Mouse (Mus musculus) urinary bladder, postnatal 25 days (tissue): Measurements from ENCODE around the gene Cutal.
"Not testable (repeated sequence)": the region's sequence is repeated elsewhere in the genome, so short reads cannot be mapped to it uniquely, and the experiment has no call there.

Experiments used
- DNase-seq: peaks from one replicate; pipeline ENCODE4 v3.0.0; 2022; ENCODE audit warnings: low spot score

Cutal gene

GRCm38 (mm10) chr2:34874271-34874670 lies at the start of gene Cutal:
Gene Cutal (plus strand): TSS chr2:34874396.
- DNase-seq: peak; percentile 25

DNA sequence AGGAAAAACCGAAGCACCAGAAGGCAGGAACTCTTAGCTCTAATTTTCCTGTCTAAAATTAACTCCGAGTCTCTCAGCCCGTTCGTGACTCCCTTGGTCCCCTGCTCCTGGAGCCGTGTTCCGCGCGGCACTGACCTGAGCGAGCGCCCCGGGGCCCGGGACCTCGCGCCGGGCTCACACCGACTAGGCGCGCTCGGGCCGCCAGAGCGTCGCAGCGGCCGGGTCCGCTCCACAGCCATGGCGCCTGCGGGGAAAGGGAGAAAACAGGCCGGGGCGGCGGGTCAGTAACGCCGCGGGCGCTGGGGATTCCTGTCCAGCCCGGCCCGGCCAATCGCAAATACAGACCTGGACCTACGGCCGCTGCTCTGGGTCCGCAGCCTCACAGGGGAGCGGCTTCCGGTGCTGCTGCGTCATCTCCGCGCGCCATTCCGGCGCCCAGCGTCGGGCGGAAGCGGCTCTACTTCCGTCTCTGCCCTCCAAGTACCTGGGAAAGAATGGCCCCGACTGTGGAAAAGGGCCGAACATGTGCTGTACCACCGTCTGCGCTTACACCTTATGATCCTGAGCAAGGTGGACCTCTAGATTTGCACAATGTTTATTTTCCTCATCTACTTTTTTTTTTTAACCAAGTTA lies 48.3 kb upstream of the Cutal start, which contains the start of gene Fbxw2:
TSS of gene Fbxw2 (minus strand) at position 485 of the 633 bp plus-strand sequence.
- peak; percentile 90 for DNase-seq

GRCm38 (mm10) chr2:34826460-34827231 lies 47.5 kb upstream of the Cutal start:
- peak; percentile 11 for DNase-seq

- DNase-seq: no peak
Observed at GRCm38 (mm10) chr2:34827591-34827990, 46.6 kb upstream of the Cutal start.

GRCm38 (mm10) chr2:34828026-34828425 lies 46.2 kb upstream of the Cutal start:
- DNase-seq: no peak

- not testable (repeated sequence) for DNase-seq
Observed at GRCm38 (mm10) chr2:34830066-34830465, 44.1 kb upstream of the Cutal start.

DNA sequence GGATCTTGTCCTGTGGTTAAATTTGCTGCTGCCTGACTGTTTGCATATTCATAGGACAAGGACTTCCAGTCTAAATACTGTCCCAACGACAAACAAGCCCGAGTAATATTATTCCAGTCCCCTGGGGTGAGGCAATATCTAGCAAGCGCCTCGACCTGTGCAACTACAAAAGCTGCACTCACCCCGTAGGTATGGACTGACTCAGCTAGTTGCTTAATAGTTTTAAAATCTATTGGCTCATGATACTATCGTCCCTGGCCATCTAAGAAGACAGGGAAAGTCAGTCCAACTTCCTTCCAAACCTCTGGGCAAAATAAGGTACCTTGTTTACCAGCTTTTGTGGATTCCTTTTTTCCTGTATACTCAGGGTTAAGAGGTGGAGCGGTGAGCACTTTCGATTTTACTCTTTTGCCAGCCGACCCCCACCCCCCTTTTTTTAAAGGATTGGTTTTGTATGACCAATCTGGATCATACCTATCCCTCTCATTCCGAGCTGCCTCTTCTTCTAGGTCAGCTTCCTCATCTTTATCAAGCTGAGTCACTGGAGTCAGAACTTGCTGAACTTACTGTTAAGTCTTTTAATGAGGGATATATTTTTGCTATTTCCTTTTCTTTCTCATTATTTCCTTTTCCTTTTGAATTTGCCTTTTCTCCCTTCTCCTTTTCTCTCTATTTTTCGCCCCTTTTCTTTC lies 41.3 kb upstream of the Cutal start, which contains the start of gene Gm34653:
TSS of gene Gm34653 (plus strand) at position 242 of the 692 bp plus-strand sequence.
- not testable (repeated sequence) for DNase-seq

GRCm38 (mm10) chr2:34833624-34834023 lies 40.6 kb upstream of the Cutal start:
- no peak for DNase-seq

DNA sequence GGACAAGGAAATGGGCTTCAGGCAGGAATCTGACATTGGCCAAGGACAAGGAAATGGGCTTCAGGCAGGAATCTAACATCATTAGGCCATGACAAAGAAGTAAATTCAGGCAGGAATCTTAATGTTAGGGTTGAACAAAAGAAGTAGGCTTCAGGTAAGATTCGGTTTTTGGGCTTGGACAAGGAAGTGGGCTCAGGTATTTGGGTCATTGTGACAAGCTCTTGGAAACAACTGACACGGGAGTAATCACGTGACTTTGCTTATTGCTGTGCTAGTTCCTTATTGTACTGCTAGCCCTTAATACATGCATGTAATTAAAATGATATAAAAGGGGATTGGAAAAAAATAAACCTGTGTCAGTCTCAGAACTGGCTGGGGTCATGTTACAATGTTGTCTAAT lies 38.5 kb upstream of the Cutal start:
- DNase-seq: no peak

- not testable (repeated sequence) for DNase-seq
Observed at GRCm38 (mm10) chr2:34840143-34840542, 34.1 kb upstream of the Cutal start.

DNA sequence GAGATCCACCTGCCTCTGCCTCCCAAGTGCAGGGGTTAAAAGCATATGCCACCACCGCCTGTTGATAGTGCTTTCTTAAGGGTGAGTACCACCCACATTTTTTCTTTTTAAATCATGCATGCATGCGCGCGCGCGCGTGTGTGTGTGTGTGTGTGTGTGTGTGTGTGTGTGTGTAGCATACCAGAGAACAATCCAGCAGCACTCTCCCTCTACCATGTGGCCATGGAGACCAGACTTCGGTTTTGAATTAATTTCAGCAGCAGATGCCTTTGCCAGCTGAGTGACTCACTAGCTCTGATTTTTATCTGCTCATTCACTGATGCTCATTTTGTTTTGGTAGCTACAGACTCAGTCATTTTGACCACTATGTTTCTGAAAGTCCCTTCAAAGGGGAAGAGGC lies 32.5 kb upstream of the Cutal start:
- no peak for DNase-seq

- DNase-seq: no peak
Observed at GRCm38 (mm10) chr2:34843211-34843939, 30.8 kb upstream of the Cutal start.

DNA sequence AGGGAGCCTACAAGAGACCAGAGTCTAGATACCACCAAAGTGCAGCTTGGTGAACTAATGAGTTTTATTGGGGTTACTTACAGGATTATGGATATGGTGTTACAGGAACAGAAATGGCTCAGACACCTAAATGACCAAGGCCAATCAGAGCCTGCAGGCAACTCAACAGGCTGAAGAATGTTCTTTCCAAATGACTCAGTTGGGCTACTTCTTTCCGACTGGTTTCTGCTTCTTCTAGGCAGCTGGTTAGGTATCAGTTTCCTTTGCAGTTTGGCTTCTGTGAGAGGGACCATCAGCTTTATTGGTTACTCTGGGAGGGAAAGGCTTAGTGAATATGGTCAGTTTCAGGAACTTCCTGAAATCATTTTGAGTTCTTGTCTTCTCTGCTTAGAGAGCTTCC lies 26.5 kb upstream of the Cutal start:
- DNase-seq: no peak

- DNase-seq: no peak
Observed at GRCm38 (mm10) chr2:34855265-34855664, 18.9 kb upstream of the Cutal start.

GRCm38 (mm10) chr2:34857728-34858127 lies 16.5 kb upstream of the Cutal start:
- no peak for DNase-seq

- DNase-seq: no peak
Observed at GRCm38 (mm10) chr2:34869680-34870079, 4.5 kb upstream of the Cutal start.

DNA sequence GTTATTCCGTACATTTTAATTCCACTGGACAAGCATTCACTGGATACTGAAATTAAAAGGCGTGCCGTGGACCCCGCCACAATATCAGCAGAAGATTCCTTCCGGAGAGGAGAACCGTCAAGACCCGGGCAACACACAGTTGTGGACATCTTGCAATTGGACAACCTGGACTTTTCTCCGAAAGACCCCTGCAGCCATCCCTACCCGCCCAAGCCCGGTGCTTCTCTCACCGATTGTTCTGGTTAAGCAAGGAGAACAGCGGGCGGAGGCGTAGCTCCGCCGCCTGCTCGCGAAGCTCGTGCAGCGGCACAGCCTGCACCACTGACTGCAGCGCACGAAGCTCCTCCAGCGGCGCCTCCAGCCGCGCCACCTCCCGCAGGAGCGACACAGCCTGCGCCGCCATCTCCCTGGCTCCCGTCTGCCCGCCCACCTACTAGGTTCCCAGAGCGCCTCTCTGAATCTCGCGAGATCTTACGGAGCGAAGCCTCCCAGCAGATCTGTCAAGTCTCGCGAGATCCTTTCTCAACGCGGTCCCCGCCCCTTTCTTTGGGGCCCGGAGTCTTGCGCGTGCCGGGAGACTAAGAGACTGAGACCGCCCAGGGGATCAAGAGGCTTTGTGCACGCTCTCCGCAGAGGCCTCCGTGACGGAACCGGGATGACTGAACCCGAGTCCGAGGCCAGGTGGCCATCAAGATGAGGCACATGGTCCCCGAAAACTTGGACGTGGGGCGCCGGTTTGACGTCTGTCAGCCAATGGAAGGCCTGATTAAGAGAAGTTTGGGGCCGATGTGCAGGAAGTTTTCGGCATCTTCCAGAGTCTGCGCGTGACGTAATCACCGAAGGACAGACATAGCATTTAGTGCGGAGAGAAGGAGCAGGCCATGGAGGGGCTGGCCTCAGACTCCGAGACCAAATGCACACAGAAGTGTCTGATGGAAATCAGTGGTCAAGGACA lies 3.4 kb upstream of the Cutal start:
- DNase-seq: peak; percentile 84

GRCm38 (mm10) chr2:34874816-34875345 lies 685 bp downstream of the Cutal start, which contains the start of gene Psmd5:
Gene Psmd5 (minus strand): TSS chr2:34874968.
- DNase-seq: no peak

DNA sequence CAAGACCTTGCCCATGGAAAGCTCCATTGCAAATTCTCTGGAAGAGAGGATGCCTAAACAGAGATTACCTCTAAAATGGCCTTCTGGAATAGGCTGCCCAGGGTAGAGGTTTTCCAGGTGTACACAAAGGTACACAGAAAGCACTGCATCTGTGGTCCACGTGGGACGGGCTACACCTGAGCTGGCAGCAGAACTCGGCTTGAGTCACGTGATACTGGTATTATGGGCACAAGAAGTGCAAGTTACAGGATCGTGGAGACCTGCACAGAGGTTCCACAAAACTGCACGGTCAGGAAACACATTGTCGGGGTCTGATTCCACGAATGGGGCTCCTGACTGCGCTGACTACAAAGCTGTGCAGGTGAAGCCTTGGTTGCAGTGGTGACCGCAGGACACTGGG lies 5.9 kb downstream of the Cutal start:
- no peak for DNase-seq

DNA sequence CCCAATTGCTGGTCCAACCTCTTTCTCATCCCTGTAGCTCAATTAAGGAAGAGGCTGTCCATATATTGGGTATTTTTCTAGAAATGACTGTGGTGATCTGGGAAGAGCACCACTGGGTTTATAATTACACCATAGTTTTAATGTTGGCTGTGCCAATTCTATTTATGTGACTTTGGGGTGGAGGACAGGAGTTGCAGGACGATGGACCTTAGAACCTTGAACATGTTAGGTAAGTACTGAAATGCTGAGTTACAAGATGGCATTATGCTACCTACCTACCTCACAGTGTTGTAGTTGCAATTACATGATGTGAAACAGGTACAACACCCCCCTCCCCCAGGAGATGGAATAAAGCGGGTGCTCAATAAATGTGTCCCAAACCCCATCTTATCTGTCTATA lies 8.6 kb downstream of the Cutal start:
- no peak for DNase-seq

- no peak for DNase-seq
Observed at GRCm38 (mm10) chr2:34883190-34883589, 9.0 kb downstream of the Cutal start.
